Mouse (Mus musculus): Measurements from ENCODE around the gene Adarb2.

DNA sequence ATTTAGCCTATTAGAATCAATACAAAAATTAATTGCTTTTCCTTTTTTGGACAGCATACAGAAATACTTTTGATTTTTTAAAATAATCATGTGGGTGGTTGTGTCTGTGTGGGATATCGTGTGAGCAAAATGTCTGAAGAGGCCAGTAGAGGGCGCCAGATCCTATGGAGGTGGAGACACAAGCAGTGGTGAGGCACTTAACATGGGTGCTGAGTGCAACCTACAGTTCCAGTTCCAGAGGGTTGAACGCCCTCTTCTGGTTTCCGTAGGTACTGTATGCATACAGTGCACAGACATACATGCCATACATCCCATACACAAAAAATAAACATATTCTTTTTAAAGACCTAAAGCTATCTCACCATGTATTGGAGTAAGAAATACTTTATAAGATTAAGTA lies 577.8 kb downstream of the Adarb2 start:
- no peak for TF ChIP-seq POLR2A (IDR thresholded peaks at IDR 0.05; ENCODE audit: extremely low read depth, insufficient read depth, low read length)
- peak; percentile 75 for TF ChIP-seq CTCF (IDR thresholded peaks at IDR 0.05; ENCODE audit: low read depth, low read length)
